Mouse (Mus musculus) heart, postnatal 0 days (tissue): ENCODE measurements around the gene Fntb.

Source experiments
- CTCF ChIP-seq: IDR thresholded peaks from 2 replicates; pipeline ENCODE4 v1.5.1; 2016; ENCODE audit warnings: antibody characterized with exemption, control low read depth, low read depth
- EP300 ChIP-seq: IDR thresholded peaks from 2 replicates; pipeline ENCODE4 v1.6.1; 2016; ENCODE audit warnings: antibody characterized with exemption, low read depth

DNA sequence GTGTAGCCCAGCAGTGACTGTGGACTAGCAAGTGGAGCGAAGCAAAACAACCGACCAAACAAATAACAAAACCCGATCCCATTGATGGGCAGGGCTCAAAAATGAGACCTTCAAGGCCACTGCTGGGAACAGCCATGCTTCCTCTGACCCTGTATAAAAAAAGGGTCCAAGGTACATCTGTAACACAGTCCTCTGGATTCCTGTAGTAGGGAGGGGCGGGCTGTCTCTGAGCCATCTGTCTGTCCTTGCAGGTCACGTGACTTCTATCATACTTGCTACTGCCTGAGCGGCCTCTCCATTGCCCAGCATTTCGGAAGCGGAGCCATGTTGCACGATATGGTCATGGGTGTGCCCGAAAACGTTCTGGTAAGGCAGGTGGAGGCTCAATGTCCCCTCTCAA lies 150.8 kb downstream of the Fntb start:
- TF ChIP-seq EP300 (no peak), CTCF (no peak)
